Mouse (Mus musculus): ENCODE results near the gene Armc7. TPM values are rescaled to one million over a fixed set of nuclear protein-coding genes. Genes with fewer than 3 reads are reported as not detected.
"Not testable (repeated sequence)": the region's sequence is repeated elsewhere in the genome, so short reads cannot be mapped to it uniquely, and the experiment has no call there.

Armc7 gene
- polyA plus RNA-seq, 2 experiments, result 7.5 to 8.5 TPM

GRCm38 (mm10) chr11:115491356-115492083 is 16.1 kb downstream of the Armc7 start, which contains the start of gene Nt5c:
Nt5c (minus strand) TSS chr11:115491862.
- under 1% methylated on average over 38 of the region's 43 CpGs for WGBS
- Histone ChIP-seq H3K27me3 (ENCODE audit: control insufficient read depth, insufficient read depth, low read length) (no peaks in the 10 kb centered on the region), H3K36me3 (ENCODE audit: control insufficient read depth, insufficient read depth, low read length) (peaks cover 16% of the 10 kb centered on the region; the same call in 1 of the 2 replicates), H3K4me3 (replicated peaks; ENCODE audit: low read length) (peak within 1 kb of the TSS; percentile 68), H3K9ac (ENCODE audit: low read depth, low read length, severe bottlenecking) (peak within 1 kb of the TSS; percentile 66), H3K4me2 (replicated peaks; ENCODE audit: low read depth, low read length, severe bottlenecking) (peak within 1 kb of the TSS; percentile 58), H3K27ac (replicated peaks; ENCODE audit: low read depth, low read length) (peak within 1 kb of the TSS; percentile 88), H3K4me1 (ENCODE audit: control insufficient read depth, insufficient read depth, low read length) (0 out of 2 replicates have a peak, but pooled peaks cover 5% of the 10 kb centered on the region), H3K9me3 (ENCODE audit: control insufficient read depth, low read length) (no peaks in the 10 kb centered on the region)
- ATAC-seq (ENCODE audit: low FRiP score, low read depth), result peak; percentile 88
- peak; percentile 71 for DNase-seq (ENCODE audit: low spot score)
- peak; percentile 63; the same call in 1 of the 2 replicates for TF ChIP-seq POLR2A (IDR thresholded peaks at IDR 0.05; ENCODE audit: borderline replicate concordance, extremely low read depth, insufficient read depth, insufficient read length)

- DNase-seq (ENCODE audit: low spot score), result no peak
- Histone ChIP-seq H3K4me2 (replicated peaks; ENCODE audit: low read depth, low read length, severe bottlenecking) (peak overlapping the region; percentile 58), H3K9me3 (ENCODE audit: control insufficient read depth, low read length) (no peaks in the 10 kb centered on the region), H3K36me3 (ENCODE audit: control insufficient read depth, insufficient read depth, low read length) (peaks cover 22% of the 10 kb centered on the region), H3K27me3 (ENCODE audit: control insufficient read depth, insufficient read depth, low read length) (no peaks in the 10 kb centered on the region), H3K4me1 (ENCODE audit: control insufficient read depth, insufficient read depth, low read length) (0 out of 2 replicates have a peak, but pooled peaks cover 5% of the 10 kb centered on the region), H3K9ac (ENCODE audit: low read depth, low read length, severe bottlenecking) (peak overlapping the region; percentile 66; the same call in 1 of the 2 replicates), H3K27ac (replicated peaks; ENCODE audit: low read depth, low read length) (no peak overlapping the region), H3K4me3 (replicated peaks; ENCODE audit: low read length) (peak overlapping the region; percentile 68)
- WGBS, result 34% methylated on average over 6 of the region's 6 CpGs
- no peak for ATAC-seq (ENCODE audit: low FRiP score, low read depth)
- TF ChIP-seq POLR2A (IDR thresholded peaks at IDR 0.05; ENCODE audit: borderline replicate concordance, extremely low read depth, insufficient read depth, insufficient read length), result no peak
Measured at GRCm38 (mm10) chr11:115492387-115492786, 16.9 kb downstream of the Armc7 start.

- H3K36me3 ChIP-seq (ENCODE audit: control insufficient read depth, insufficient read depth, low read length), result peaks cover 47% of the 10 kb centered on the region
- DNase-seq (ENCODE audit: low spot score), result not testable (repeated sequence)
Measured at GRCm38 (mm10) chr11:115496559-115496958, 21.1 kb downstream of the Armc7 start.

DNA sequence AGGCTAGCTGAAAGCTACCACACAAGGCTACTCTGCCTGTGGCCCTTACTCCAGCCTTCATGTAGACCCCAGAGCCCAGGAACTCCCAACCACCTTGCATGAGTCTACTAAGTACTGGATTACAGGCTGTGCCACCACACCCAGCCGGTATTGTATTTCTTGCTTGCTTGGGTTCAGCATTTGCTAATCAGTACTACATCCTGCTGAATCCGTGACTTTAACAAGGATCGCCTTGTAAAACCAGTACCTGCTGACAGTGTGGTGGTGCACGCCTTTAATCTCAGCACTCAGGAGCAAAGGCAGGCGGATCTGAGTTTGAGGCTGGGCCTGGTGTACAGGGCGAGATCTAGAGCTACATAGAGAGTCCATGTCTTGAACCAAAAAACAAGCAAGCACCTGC is 27.2 kb downstream of the Armc7 start:
- TF ChIP-seq POLR2A (IDR thresholded peaks at IDR 0.05; ENCODE audit: borderline replicate concordance, extremely low read depth, insufficient read depth, insufficient read length), result no peak

More at GRCm38 (mm10) chr11:115496559-115496958, 21.1 kb downstream of the Armc7 start:
- not testable (repeated sequence) for H3K9me3 ChIP-seq (ENCODE audit: control insufficient read depth, low read length); ATAC-seq (ENCODE audit: low FRiP score, low read depth); H3K9ac ChIP-seq (ENCODE audit: low read depth, low read length, severe bottlenecking); H3K27me3 ChIP-seq (ENCODE audit: control insufficient read depth, insufficient read depth, low read length); H3K4me1 ChIP-seq (ENCODE audit: control insufficient read depth, insufficient read depth, low read length); H3K4me3 ChIP-seq (replicated peaks; ENCODE audit: low read length); H3K4me2 ChIP-seq (replicated peaks; ENCODE audit: low read depth, low read length, severe bottlenecking); H3K27ac ChIP-seq (replicated peaks; ENCODE audit: low read depth, low read length)
- WGBS, result 92% methylated on average over 9 of the region's 9 CpGs

GRCm38 (mm10) chr11:115506586-115506985 is 31.1 kb downstream of the Armc7 start:
- ATAC-seq (ENCODE audit: low FRiP score, low read depth), result no peak
- Histone ChIP-seq H3K9me3 (ENCODE audit: control insufficient read depth, low read length) (no peaks in the 10 kb centered on the region), H3K9ac (ENCODE audit: low read depth, low read length, severe bottlenecking) (no peak overlapping the region), H3K4me2 (replicated peaks; ENCODE audit: low read depth, low read length, severe bottlenecking) (no peak overlapping the region), H3K4me1 (ENCODE audit: control insufficient read depth, insufficient read depth, low read length) (peaks cover 18% of the 10 kb centered on the region), H3K36me3 (ENCODE audit: control insufficient read depth, insufficient read depth, low read length) (peaks cover 15% of the 10 kb centered on the region), H3K27me3 (ENCODE audit: control insufficient read depth, insufficient read depth, low read length) (no peaks in the 10 kb centered on the region), H3K27ac (replicated peaks; ENCODE audit: low read depth, low read length) (no peak overlapping the region), H3K4me3 (replicated peaks; ENCODE audit: low read length) (no peak overlapping the region)
- TF ChIP-seq POLR2A (IDR thresholded peaks at IDR 0.05; ENCODE audit: borderline replicate concordance, extremely low read depth, insufficient read depth, insufficient read length), result no peak
- DNase-seq (ENCODE audit: low spot score), result no peak
- 78% methylated on average over 3 of the region's 3 CpGs for WGBS

More for the DNA sequence above, 27.2 kb downstream of the Armc7 start:
- Histone ChIP-seq H3K36me3 (ENCODE audit: control insufficient read depth, insufficient read depth, low read length) (peaks cover 53% of the 10 kb centered on the region), H3K27me3 (ENCODE audit: control insufficient read depth, insufficient read depth, low read length) (no peaks in the 10 kb centered on the region), H3K4me1 (ENCODE audit: control insufficient read depth, insufficient read depth, low read length) (no peaks in the 10 kb centered on the region), H3K4me3 (replicated peaks; ENCODE audit: low read length) (no peak overlapping the region), H3K9me3 (ENCODE audit: control insufficient read depth, low read length) (no peaks in the 10 kb centered on the region), H3K27ac (replicated peaks; ENCODE audit: low read depth, low read length) (no peak overlapping the region), H3K4me2 (replicated peaks; ENCODE audit: low read depth, low read length, severe bottlenecking) (no peak overlapping the region), H3K9ac (ENCODE audit: low read depth, low read length, severe bottlenecking) (no peak overlapping the region)
- ATAC-seq (ENCODE audit: low FRiP score, low read depth), result no peak
- DNase-seq (ENCODE audit: low spot score), result no peak
- 87% methylated on average over 6 of the region's 6 CpGs for WGBS

Data from limb, embryonic 14.5 days (tissue).